ENCODE assay signal across 9 mouse cellular contexts in the genomic region with DNA sequence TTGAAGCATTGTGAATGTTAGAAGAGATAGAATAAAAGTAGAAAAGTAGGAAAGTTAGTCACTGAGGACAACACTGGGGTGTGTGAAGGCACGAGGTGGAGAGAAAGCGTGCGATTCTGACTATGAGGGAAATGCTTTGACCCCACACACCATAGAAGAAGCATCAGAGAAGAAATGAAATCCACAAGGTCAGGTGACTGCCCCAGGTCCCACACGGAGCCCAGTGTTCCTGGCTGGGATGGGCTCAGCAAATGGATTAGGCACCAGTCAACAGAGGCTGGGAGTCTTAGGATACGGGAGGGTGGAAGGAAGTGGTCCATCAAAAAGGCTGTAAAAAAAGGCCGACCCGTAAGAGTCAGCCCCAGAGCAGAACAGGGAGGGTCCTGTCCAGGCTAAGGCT. TPM values are rescaled to one million over a fixed set of nuclear protein-coding genes. Genes with fewer than 3 reads are reported as not detected.
A peak's percentile ranks its signal among the peaks of the same experiment; 100 is the strongest.
DNase-seq lines count a peak whose midpoint lies in the region; ATAC-seq and TF ChIP-seq lines count a peak whose summit lies in the region.
"Had no signal": no experiment of that assay in that cellular context is flagged by ENCODE, and none has a peak within 500 bp of the region (broad histone marks: within the 10 kb centered on the region; RNA-seq: fewer than 3 reads in every experiment).

No protein-coding gene starts in this region.

- H3K4me3 ChIP-seq in hindbrain, embryonic 15.5 days = no peak overlapping the region
- no peak overlapping the region for H3K4me3 ChIP-seq in hindbrain, embryonic 16.5 days (ENCODE audit: low read length)
- H3K4me3 ChIP-seq in lung, postnatal 0 days (ENCODE audit: low read depth, low read length) = 0 out of 2 replicates have a peak overlapping the region, but pooled peaks have one; percentile 6
- H3K4me3 ChIP-seq in cortical plate, adult 2 months (ENCODE audit: insufficient read depth, low read length) = no peak overlapping the region
- peak overlapping the region; percentile 19 for H3K4me3 ChIP-seq in liver, embryonic 16.5 days (ENCODE audit: low read depth, low read length)
- H3K4me3 ChIP-seq: forebrain, embryonic 15.5 days had no signal

- H3K27ac ChIP-seq in hindbrain, embryonic 15.5 days (replicated peaks) = peak overlapping the region; percentile 42; the same call in 1 of the 2 replicates
- no peak overlapping the region for H3K27ac ChIP-seq in hindbrain, embryonic 16.5 days (ENCODE audit: low read depth, low read length)
- peak overlapping the region; percentile 58 for H3K27ac ChIP-seq in lung, postnatal 0 days (ENCODE audit: low read length)
- H3K27ac ChIP-seq in cortical plate, adult 2 months (ENCODE audit: insufficient read depth, low read length) = peak overlapping the region; percentile 30; the same call in 1 of the 2 replicates
- peak overlapping the region; percentile 51; the same call in 1 of the 2 replicates for H3K27ac ChIP-seq in liver, embryonic 16.5 days (ENCODE audit: low read length)
- H3K27ac ChIP-seq: forebrain, embryonic 15.5 days had no signal

- no peaks in the 10 kb centered on the region for H3K9me3 ChIP-seq in hindbrain, embryonic 15.5 days
- H3K9me3 ChIP-seq in hindbrain, embryonic 16.5 days (ENCODE audit: control insufficient read depth, low read length) = no peaks in the 10 kb centered on the region
- no peaks in the 10 kb centered on the region for H3K9me3 ChIP-seq in lung, postnatal 0 days (ENCODE audit: low read length)
- H3K9me3 ChIP-seq in liver, embryonic 16.5 days (replicated peaks; ENCODE audit: control insufficient read depth, low read length) = no peaks in the 10 kb centered on the region
- H3K9me3 ChIP-seq: forebrain, embryonic 15.5 days had no signal

- H3K4me2 ChIP-seq in hindbrain, embryonic 15.5 days = no peak overlapping the region
- H3K4me2 ChIP-seq in hindbrain, embryonic 16.5 days (ENCODE audit: low read length) = no peak overlapping the region
- peak overlapping the region; percentile 6; the same call in 1 of the 2 replicates for H3K4me2 ChIP-seq in lung, postnatal 0 days (replicated peaks; ENCODE audit: low read depth, low read length)
- H3K4me2 ChIP-seq in liver, embryonic 16.5 days (ENCODE audit: low read depth, low read length) = peak overlapping the region; percentile 33
- H3K4me2 ChIP-seq: forebrain, embryonic 15.5 days had no signal

- H3K27me3 ChIP-seq in hindbrain, embryonic 15.5 days = no peaks in the 10 kb centered on the region
- H3K27me3 ChIP-seq in hindbrain, embryonic 16.5 days (replicated peaks; ENCODE audit: control insufficient read depth, insufficient read depth, low read length) = no peaks in the 10 kb centered on the region
- no peaks in the 10 kb centered on the region for H3K27me3 ChIP-seq in lung, postnatal 0 days (replicated peaks; ENCODE audit: insufficient read depth, low read length)
- H3K27me3 ChIP-seq in liver, embryonic 16.5 days (ENCODE audit: control insufficient read depth, insufficient read depth, low read depth, low read length) = no peaks in the 10 kb centered on the region
- H3K27me3 ChIP-seq: forebrain, embryonic 15.5 days had no signal

- ATAC-seq in hindbrain, embryonic 15.5 days (ENCODE audit: low FRiP score, low read depth) = no peak
- no peak for ATAC-seq in hindbrain, embryonic 16.5 days
- ATAC-seq in lung, postnatal 0 days = peak; percentile 26; the same call in 1 of the 2 replicates
- ATAC-seq in liver, embryonic 16.5 days (ENCODE audit: low read depth) = no peak
- ATAC-seq in megakaryocyte-erythroid progenitor cell, adult 5-6 weeks (replicated peaks; ENCODE audit: low FRiP score, low TSS enrichment, poor library complexity, severe bottlenecking) = no peak
- ATAC-seq: forebrain, embryonic 15.5 days had no signal

- H3K9ac ChIP-seq in hindbrain, embryonic 15.5 days = no peak overlapping the region
- H3K9ac ChIP-seq in hindbrain, embryonic 16.5 days (ENCODE audit: low read depth, low read length) = no peak overlapping the region
- no peak overlapping the region for H3K9ac ChIP-seq in lung, postnatal 0 days (replicated peaks; ENCODE audit: low read depth)
- no peak overlapping the region for H3K9ac ChIP-seq in liver, embryonic 16.5 days (ENCODE audit: low read depth, low read length)
- H3K9ac ChIP-seq: forebrain, embryonic 15.5 days had no signal

- no peak for DNase-seq in lung, postnatal 0 days (ENCODE audit: low spot score)
- no peak for DNase-seq in lung, adult 18-20 months
- DNase-seq: left cerebral cortex, postnatal 4 days had no signal

- no peaks in the 10 kb centered on the region for H3K36me3 ChIP-seq in hindbrain, embryonic 15.5 days
- H3K36me3 ChIP-seq in hindbrain, embryonic 16.5 days (ENCODE audit: control insufficient read depth, insufficient read depth, low read length) = no peaks in the 10 kb centered on the region
- H3K36me3 ChIP-seq in lung, postnatal 0 days (ENCODE audit: insufficient read depth, low read length) = no peaks in the 10 kb centered on the region
- no peaks in the 10 kb centered on the region for H3K36me3 ChIP-seq in liver, embryonic 16.5 days (ENCODE audit: control insufficient read depth, insufficient read depth)
- H3K36me3 ChIP-seq: forebrain, embryonic 15.5 days had no signal

- no peak for TF ChIP-seq EP300 in lung, postnatal 0 days (IDR thresholded peaks at IDR 0.05)

- no peak for TF ChIP-seq CTCF in lung, postnatal 0 days (IDR thresholded peaks at IDR 0.05)
- no peak for TF ChIP-seq CTCF in cortical plate, adult 2 months (IDR thresholded peaks at IDR 0.05; ENCODE audit: extremely low read depth, insufficient read depth, low read length)

- whole genome bisulfite sequencing in hindbrain, embryonic 15.5 days = 88% methylated on average over 7 of the region's 7 CpGs
- WGBS in hindbrain, embryonic 16.5 days = 90% methylated on average over 7 of the region's 7 CpGs
- 60% methylated on average over 7 of the region's 7 CpGs for WGBS in lung, postnatal 0 days
- WGBS in liver, embryonic 16.5 days (ENCODE audit: insufficient replicate concordance) = 43% methylated on average over 7 of the region's 7 CpGs

- no peak for TF ChIP-seq POLR2A in cortical plate, adult 2 months (IDR thresholded peaks at IDR 0.05; ENCODE audit: extremely low read depth, insufficient read depth, low read length)

- H3K4me1 ChIP-seq in hindbrain, embryonic 15.5 days (replicated peaks) = peaks cover 3% of the 10 kb centered on the region; the same call in 1 of the 2 replicates
- peaks cover 3% of the 10 kb centered on the region for H3K4me1 ChIP-seq in hindbrain, embryonic 16.5 days (ENCODE audit: control insufficient read depth, insufficient read depth, low read depth, low read length)
- H3K4me1 ChIP-seq in lung, postnatal 0 days (ENCODE audit: insufficient read depth, low read depth, low read length) = peaks cover 10% of the 10 kb centered on the region; the same call in 1 of the 2 replicates
- H3K4me1 ChIP-seq in cortical plate, adult 2 months (ENCODE audit: control insufficient read depth, insufficient read depth, low read length) = no peaks in the 10 kb centered on the region
- H3K4me1 ChIP-seq in liver, embryonic 16.5 days (ENCODE audit: control insufficient read depth, low read depth, low read length) = peaks cover 3% of the 10 kb centered on the region; the same call in 1 of the 2 replicates
- H3K4me1 ChIP-seq: forebrain, embryonic 15.5 days had no signal

RNA-seq across cellular contexts. Expression of a gene that starts 9.6 kb away (rescaled TPM):
- polyA plus RNA-seq in hindbrain, embryonic 15.5 days (2015; fragmentation: Nextera tagmentation; extraction: Ambion mirVana) = 26.9 and 32.7 TPM in 2 replicates
- polyA plus RNA-seq in hindbrain, embryonic 16.5 days (2015; fragmentation: Nextera tagmentation; extraction: Ambion mirVana) = 25.2 and 34.2 TPM in 2 replicates
- polyA plus RNA-seq in lung, postnatal 0 days (2015; fragmentation: Nextera tagmentation; extraction: Ambion mirVana) = 10.0 and 15.2 TPM in 2 replicates
- polyA plus RNA-seq in cortical plate, adult 2 months (2012; rRNA removed) = 32.6 and 35.9 TPM in 2 replicates
- polyA plus RNA-seq in liver, embryonic 16.5 days (2015; fragmentation: Nextera tagmentation; extraction: Ambion mirVana) = 2.5 and 3.7 TPM in 2 replicates
- 4.3 and 10.8 TPM in 2 replicates for total RNA-seq in megakaryocyte-erythroid progenitor cell, adult 5-6 weeks (2014; fragmentation: Nextera tagmentation)
- 2.3 and 4.8 TPM in 2 replicates for total RNA-seq in megakaryocyte-erythroid progenitor cell, adult 5-6 weeks (2017)

Comparison
In these comparisons a context has a peak if more than half of its experiments do, and no peak if none do; other contexts are left out.
1. H3K4me2 ChIP-seq: peak in lung, postnatal 0 days (single experiment) and liver, embryonic 16.5 days (single experiment); none in hindbrain, embryonic 15.5 days (single experiment) and hindbrain, embryonic 16.5 days (single experiment).
2. H3K4me3 ChIP-seq: peak in lung, postnatal 0 days (single experiment) and liver, embryonic 16.5 days (single experiment); none in hindbrain, embryonic 15.5 days (single experiment), hindbrain, embryonic 16.5 days (single experiment) and cortical plate, adult 2 months (single experiment).